Mouse (Mus musculus) 3T3-L1 (cell line): ENCODE data around the gene Fig4.

Source experiments
- DNase-seq: peaks from one replicate; pipeline ENCODE4 v3.0.0-alpha.2; 2015; ENCODE audit warnings: low read depth, low spot score

Gene Fig4

GRCm38 (mm10) chr10:41218897-41219296, 84.2 kb downstream of the Fig4 start:
- DNase-seq = no peak

GRCm38 (mm10) chr10:41214083-41214482, 89.0 kb downstream of the Fig4 start:
- DNase-seq = no peak

- DNase-seq = peak; percentile 45
Measured at GRCm38 (mm10) chr10:41209538-41209937, 93.5 kb downstream of the Fig4 start.

GRCm38 (mm10) chr10:41208860-41209377, 94.1 kb downstream of the Fig4 start:
- DNase-seq = peak; percentile 65

GRCm38 (mm10) chr10:41205647-41206046, 97.4 kb downstream of the Fig4 start:
- no peak for DNase-seq

- DNase-seq = no peak
Measured at GRCm38 (mm10) chr10:41204637-41205315, 98.3 kb downstream of the Fig4 start.

- DNase-seq = no peak
Measured at GRCm38 (mm10) chr10:41204191-41204590, 98.9 kb downstream of the Fig4 start.

- DNase-seq = no peak
Measured at GRCm38 (mm10) chr10:41198719-41199118, 104.3 kb downstream of the Fig4 start.

- no peak for DNase-seq
Measured at GRCm38 (mm10) chr10:41197788-41198187, 105.3 kb downstream of the Fig4 start.

GRCm38 (mm10) chr10:41196295-41196694, 106.8 kb downstream of the Fig4 start:
- DNase-seq = no peak

- DNase-seq = no peak
Measured at GRCm38 (mm10) chr10:41189392-41189791, 113.7 kb downstream of the Fig4 start.

GRCm38 (mm10) chr10:41183975-41184374, 119.1 kb downstream of the Fig4 start:
- DNase-seq = no peak

- DNase-seq = no peak
Measured at GRCm38 (mm10) chr10:41182644-41183043, 120.4 kb downstream of the Fig4 start.

GRCm38 (mm10) chr10:41166141-41166540, 136.9 kb downstream of the Fig4 start:
- no peak for DNase-seq

- peak; percentile 39 for DNase-seq
Measured at GRCm38 (mm10) chr10:41163108-41163507, 140.0 kb downstream of the Fig4 start.

GRCm38 (mm10) chr10:41157296-41157695, 145.8 kb downstream of the Fig4 start:
- no peak for DNase-seq

GRCm38 (mm10) chr10:41156693-41157092, 146.4 kb downstream of the Fig4 start:
- DNase-seq = no peak

- no peak for DNase-seq
Measured at GRCm38 (mm10) chr10:41153229-41153750, 149.8 kb downstream of the Fig4 start.

- DNase-seq = no peak
Measured at GRCm38 (mm10) chr10:41151901-41152300, 151.2 kb downstream of the Fig4 start.

- no peak for DNase-seq
Measured at GRCm38 (mm10) chr10:41151441-41151840, 151.6 kb downstream of the Fig4 start.

GRCm38 (mm10) chr10:41151021-41151420, 152.0 kb downstream of the Fig4 start:
- no peak for DNase-seq

GRCm38 (mm10) chr10:41150496-41150895, 152.6 kb downstream of the Fig4 start:
- no peak for DNase-seq

GRCm38 (mm10) chr10:41149307-41149706, 153.8 kb downstream of the Fig4 start:
- DNase-seq = no peak
